Mouse (Mus musculus) erythroid progenitor cell, adult 5-6 weeks (primary cell): ENCODE measurements around the gene Tmem19. TPM values are rescaled to one million over a fixed set of nuclear protein-coding genes. Genes with fewer than 3 reads are reported as not detected.

Experiments
- ATAC-seq: replicated peaks from 2 replicates; pipeline ENCODE4 v1.8.0; 2016; ENCODE audit warnings: moderate number of reproducible peaks, mild to moderate bottlenecking, moderate TSS enrichment, inconsistent platforms; ENCODE audit not compliant: poor library complexity, low FRiP score, severe bottlenecking
- total RNA-seq, 2 experiments: library from RNA; stranded (forward) in 1 of 2; stranded (reverse) in 1 of 2; fragments of 150-400 nt in 1 of 2; fragments of 186-747, 209-891 nt in 1 of 2; gene quantifications; 2 replicates each; pipeline versions ENCODE4 v1.2.3 to v1.2.4; 2015 to 2017; ENCODE audit warnings: low replicate concordance in 2 of 2

Tmem19 gene
- total RNA-seq, 2 experiments from 2014 or later = 18.0 to 27.8 TPM

DNA sequence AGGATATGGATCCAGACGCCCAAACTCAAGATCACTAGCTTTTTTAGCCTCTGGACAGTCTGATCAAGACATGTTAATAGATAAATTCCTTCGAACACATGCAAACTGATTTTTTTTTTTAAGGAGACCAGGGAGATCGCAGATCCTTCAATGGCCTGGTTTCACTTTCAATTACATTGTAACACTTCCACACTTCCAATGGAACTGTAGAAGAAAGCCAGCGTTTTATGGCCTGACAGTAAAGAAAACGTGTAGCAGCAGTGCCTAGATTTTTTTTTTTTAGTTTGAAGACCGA is 48.1 kb downstream of the Tmem19 start:
- ATAC-seq = no peak

DNA sequence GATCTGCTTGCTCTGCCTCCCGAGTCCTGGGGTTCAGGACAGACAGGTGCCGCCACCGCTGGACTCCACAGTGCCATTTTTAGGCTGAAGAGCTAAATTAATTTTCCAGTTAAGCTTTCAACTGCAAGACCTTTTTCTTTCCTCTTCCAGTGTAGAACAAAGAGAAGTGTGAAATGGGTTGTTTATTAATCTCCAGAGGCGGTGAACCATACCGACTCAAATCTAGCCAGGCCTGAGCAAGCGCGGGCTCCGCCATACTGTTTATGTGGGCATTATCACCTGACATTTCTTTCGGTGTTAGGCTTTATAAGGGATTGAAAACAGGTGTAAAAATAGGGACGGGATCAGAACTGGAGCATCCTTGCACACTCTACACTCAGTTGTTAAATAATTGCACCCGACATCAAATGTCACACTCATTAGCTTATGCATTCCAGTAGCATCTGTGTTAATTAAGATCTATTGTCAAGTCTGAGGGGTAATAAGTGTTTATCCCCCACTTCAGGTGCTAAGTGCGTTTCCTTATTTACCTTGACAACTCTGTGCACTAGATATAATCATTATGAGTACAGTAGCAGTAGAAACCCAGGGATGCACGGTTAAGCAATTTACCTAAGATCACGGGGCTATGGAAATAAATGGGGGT is 48.5 kb downstream of the Tmem19 start:
- no peak for ATAC-seq

DNA sequence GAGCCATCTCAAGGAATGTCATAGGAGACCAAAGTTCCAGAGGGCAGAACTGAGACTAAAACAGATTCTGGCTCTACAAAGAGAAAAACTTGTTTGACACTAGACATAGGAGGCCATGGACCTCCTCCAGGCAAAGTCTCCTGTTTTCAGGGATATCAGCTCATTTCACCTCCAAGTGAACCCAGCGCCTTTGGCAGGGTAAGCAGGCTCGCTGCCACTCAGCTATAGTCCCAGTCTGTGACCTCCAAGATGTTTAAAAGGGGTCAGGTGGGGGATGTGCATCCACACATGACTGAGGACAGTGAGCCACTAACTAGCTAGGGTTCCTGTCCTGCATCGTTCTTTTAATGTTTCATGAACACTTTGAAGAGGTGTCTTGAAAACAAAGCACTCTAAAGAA is 49.6 kb downstream of the Tmem19 start:
- ATAC-seq = no peak

DNA sequence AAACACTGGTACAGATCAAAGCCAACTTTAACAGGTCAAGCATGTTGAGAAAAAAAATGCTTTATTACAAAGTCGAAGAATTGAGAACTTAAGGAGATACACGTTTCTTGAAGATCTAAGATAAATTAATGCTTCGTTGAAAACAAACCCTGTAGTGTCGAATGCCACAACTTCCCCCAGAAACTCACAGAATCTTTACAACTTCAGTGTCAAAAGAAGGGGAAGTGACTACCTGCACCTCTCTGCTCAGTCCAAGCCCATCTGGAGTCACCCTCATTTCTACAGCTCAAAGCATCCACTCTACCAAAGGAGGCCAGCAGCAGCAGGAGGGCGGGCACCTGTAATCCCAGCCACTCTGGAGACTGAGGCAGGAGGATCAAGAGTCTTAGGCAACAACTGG is 50.1 kb downstream of the Tmem19 start:
- no peak for ATAC-seq

DNA sequence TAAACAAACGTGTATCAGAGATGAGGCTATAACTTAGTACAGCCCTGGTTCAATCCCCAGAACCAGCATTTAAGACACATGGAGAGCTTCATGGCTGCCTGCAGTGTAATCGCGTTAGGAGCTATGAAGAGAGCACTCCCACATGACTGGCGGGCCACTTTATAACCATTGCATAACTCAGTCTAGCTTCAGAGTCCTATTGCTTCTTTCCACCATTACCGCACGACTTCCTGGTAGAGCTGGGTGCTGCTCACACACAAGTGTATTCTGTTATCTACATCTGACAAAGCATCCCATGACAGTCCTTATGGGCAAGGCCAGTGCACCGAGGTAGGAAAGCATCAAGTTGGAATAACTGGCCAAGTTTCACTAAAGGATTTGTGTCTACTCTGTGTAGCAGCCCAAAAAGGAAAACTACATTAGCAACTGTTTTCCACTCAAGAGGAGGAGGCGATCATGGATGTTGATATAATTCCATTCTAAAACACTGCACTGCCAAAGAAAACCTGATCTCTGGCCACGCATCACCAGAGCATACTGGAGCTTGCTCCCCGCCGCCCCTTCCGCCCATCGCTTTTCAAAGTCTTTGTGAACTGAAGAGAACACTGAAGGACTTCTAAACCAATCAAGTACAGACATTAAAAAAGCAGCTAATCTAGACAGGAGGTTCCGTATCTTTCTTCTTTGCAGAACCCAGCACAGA is 50.9 kb downstream of the Tmem19 start:
- no peak for ATAC-seq

DNA sequence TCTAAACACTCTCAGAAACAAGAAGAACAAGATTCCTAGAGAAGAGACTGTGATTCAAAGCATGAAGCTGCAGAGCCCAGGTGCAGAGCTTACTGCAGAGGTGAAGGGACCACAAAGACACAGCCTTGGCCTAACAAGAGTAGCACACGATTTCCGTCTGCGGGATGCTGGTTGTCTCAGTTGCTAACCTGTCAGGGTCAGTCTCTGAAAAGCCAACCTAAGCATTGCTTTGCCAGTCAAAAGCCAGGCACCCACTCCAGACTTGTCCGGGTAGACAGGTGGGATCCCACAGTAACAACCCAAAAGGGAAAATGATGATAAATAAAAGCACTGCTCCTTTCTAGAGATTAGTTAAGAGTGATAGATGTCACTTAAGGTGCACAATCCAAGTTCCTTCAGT is 53.1 kb downstream of the Tmem19 start:
- ATAC-seq = no peak

DNA sequence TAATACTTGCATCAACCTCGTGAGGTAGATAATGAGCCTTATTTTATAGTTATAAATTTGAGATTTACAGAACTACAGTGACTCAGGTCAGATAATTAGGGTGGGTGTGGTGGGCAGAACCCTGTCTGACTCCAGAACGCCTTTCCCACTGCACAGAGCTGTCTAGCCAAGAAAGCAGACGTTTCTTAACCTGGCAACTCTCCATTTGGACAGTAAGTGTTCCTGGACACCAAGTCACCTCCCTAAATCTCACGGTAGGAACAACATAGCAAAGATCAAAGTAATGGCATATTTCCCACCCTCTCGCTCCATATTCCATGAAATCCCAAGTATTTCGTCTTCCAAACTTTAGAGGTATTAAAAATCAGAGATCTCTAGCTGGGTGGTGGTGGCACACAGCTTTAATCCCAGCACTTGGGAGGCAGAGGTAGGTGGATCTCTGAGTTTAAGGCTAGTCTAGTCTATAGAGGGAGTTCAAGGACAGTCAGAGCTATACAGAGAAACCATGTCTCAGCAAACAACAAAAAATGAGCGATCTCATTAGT is 54.9 kb downstream of the Tmem19 start:
- ATAC-seq = no peak

DNA sequence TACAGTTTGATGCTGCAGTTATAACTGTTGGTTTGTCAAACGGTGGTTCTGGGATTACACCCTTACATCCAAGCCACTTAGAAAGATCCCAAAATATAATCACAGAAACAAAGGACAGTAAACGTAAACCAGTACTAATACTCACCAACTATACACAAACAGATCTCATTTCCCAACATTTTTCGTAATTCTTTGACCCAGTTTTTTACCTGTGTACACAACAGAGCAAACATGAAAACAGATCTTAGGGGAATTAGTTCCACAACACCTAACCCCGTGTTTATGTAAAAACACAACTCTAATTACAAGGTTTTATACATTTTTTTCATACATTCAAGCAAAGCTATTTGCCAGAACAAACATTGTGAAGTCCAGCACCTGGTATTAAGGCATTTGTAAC is 63.6 kb downstream of the Tmem19 start:
- no peak for ATAC-seq

DNA sequence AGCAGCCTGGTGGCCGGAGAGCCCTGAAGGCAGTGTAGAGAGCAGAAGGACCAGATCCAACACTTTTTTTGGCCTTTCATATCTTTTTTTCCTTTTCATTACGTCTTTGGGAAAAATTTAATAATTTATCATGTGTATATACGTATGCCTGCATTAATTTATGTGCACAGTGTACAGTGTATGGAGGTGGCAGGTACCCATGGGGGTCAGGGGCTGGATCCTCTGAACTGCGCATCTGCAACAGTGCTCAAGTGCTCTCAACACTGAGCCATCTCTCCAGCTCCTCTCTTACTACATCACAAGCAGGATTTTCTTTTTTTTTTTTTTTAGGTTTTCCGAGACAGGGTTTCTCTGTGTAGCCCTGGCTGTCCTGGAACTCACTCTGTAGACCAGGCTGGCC is 64.7 kb downstream of the Tmem19 start:
- ATAC-seq = no peak

DNA sequence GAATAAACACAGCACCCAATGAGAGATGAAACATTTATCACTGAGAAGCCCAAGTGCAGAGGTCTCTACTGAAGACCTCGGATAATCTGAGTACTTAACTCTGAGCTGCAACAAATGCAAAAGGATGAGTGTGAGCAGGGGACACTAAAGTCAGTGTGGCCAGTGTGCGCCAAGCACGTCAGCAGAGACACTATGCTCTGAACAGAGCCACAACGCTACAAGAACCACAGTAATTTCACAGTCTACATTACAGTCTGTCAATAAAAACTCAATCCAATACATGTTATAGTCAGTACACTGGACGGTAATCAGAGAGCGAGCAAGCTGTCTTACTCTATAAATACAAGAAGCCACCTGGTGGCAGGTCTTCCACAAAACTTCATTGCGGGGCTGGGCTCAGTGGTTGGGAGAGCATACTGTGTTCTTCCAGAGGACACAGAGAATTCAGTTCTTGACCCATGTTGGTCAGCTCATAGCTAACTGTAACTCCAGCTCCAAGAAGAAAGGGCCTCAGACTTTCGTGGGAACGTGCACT is 65.8 kb downstream of the Tmem19 start:
- no peak for ATAC-seq

DNA sequence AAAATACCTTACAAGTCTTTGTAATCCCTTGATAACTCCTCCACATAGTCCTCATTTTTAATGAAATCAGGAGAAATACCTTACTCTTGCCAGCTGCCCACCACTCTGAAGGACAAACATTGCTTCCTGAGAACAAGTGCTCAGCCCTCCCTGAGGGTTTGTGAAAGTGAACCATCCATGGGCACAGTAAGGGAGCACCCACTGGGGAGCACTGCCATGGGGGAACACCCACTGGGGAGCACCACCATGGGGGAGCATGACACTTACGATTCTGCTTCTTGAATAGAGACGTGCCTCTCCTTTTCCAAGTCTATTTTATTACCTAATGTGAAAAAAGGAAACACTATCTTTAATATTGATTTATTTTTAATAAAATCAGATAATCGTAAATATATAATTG is 67.1 kb downstream of the Tmem19 start:
- ATAC-seq = no peak

DNA sequence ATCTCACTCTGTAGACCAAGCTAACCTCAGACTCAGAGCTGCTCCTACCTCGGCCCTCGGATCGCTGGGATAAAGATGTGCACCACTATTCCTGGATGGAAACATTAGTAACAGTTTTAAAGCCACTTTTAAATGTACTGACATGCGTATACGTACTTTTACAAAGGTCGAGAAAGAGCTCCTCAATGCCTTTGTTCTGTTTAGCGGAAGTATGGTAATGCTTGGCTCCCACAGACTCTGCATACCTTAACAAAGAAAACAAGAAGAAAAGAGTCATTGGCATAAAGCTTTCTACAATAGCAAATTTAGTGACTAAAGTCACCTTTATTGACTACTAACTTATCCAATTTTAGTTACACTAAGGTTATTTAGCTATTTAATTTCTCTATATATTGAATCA is 67.6 kb downstream of the Tmem19 start:
- no peak for ATAC-seq

DNA sequence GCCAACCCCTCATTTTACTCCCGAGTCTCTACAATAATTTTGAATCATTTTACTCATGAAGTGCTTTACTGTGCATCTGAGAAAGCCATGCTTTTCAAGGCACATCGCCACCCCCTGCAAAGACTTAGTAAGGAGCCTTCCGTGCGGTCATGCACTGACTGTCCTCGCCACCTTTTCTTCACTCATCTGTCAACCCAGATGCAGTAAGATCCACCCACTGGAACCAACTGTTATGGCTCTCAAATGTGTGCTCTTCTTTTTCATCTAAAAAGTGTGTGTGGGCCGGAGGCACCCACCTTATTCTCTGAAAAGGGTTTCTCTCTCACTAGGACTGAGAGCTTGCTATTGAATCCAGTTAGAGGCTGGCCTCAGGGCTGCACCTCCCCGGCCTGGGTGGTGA is 68.4 kb downstream of the Tmem19 start:
- ATAC-seq = no peak

DNA sequence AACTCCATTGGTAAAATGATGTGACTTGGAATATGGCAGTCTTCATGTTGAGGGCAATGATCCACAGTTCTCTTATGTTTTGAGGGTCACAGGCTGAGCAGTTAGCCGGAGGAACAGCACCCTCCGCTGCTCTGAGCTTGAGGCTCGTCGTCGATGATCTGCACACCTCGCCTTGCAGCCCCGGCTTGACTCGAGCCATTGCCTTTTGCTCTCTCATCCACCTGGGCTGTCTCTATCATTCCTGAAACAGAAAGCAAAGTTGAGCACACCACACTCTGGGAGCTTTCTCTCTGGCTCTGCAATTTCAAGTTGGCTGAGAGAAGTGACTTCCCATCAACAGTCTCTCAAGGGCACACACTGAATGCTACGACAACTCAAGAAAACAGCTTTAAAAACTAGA is 71.6 kb downstream of the Tmem19 start:
- no peak for ATAC-seq

Other genes starting within 250 kb of the Tmem19 start
- gene Tph2, start 177.5 kb downstream of the Tmem19 start, total RNA-seq (2015; ENCODE audit: low replicate concordance) = not detected in 2 replicates
- not detected in 2 replicates for gene Tph2, start 177.5 kb downstream of the Tmem19 start, total RNA-seq (2017; ENCODE audit: low replicate concordance)
- 38.1 and 41.4 TPM in 2 replicates for gene Tbc1d15, start 111.0 kb downstream of the Tmem19 start, total RNA-seq (2015; ENCODE audit: low replicate concordance)
- 38.0 and 49.1 TPM in 2 replicates for gene Tbc1d15, start 111.0 kb downstream of the Tmem19 start, total RNA-seq (2017; ENCODE audit: low replicate concordance)
- gene Rab21, start 46.9 kb downstream of the Tmem19 start, total RNA-seq (2015; ENCODE audit: low replicate concordance) = 25.2 and 45.0 TPM in 2 replicates
- gene Rab21, start 46.9 kb downstream of the Tmem19 start, total RNA-seq (2017; ENCODE audit: low replicate concordance) = 15.8 and 22.5 TPM in 2 replicates
- gene Thap2, start 21.9 kb upstream of the Tmem19 start, total RNA-seq (2015; ENCODE audit: low replicate concordance) = 8.0 and 12.3 TPM in 2 replicates
- gene Thap2, start 21.9 kb upstream of the Tmem19 start, total RNA-seq (2017; ENCODE audit: low replicate concordance) = 5.9 and 11.4 TPM in 2 replicates
- gene Zfc3h1, start 22.5 kb upstream of the Tmem19 start, total RNA-seq (2015; ENCODE audit: low replicate concordance) = 115 and 122 TPM in 2 replicates
- gene Zfc3h1, start 22.5 kb upstream of the Tmem19 start, total RNA-seq (2017; ENCODE audit: low replicate concordance) = 69.8 and 72.4 TPM in 2 replicates
- gene A930009A15Rik, start 207.5 kb upstream of the Tmem19 start, total RNA-seq (2015; ENCODE audit: low replicate concordance) = not detected in 2 replicates
- not detected in 2 replicates for gene A930009A15Rik, start 207.5 kb upstream of the Tmem19 start, total RNA-seq (2017; ENCODE audit: low replicate concordance)
- 0.72 and 0.84 TPM in 2 replicates for gene Lgr5, start 225.3 kb upstream of the Tmem19 start, total RNA-seq (2015; ENCODE audit: low replicate concordance)
- gene Lgr5, start 225.3 kb upstream of the Tmem19 start, total RNA-seq (2017; ENCODE audit: low replicate concordance) = 0.26 and 1.4 TPM in 2 replicates